Mouse (Mus musculus): Measurements from ENCODE around the gene E2f6.

E2f6 gene

GRCm38 (mm10) chr12:16876667-16877066, 65.9 kb downstream of the E2f6 start:
- no peak for DNase-seq

- no peak for DNase-seq
Observed at GRCm38 (mm10) chr12:16877141-16877540, 66.4 kb downstream of the E2f6 start.

GRCm38 (mm10) chr12:16877679-16878078, 66.9 kb downstream of the E2f6 start:
- no peak for DNase-seq

- no peak for DNase-seq
Observed at GRCm38 (mm10) chr12:16879369-16879768, 68.6 kb downstream of the E2f6 start.

- DNase-seq: no peak
Observed at GRCm38 (mm10) chr12:16880077-16880476, 69.3 kb downstream of the E2f6 start.

- no peak for DNase-seq
Observed at GRCm38 (mm10) chr12:16882442-16882841, 71.7 kb downstream of the E2f6 start.

GRCm38 (mm10) chr12:16883111-16883510, 72.3 kb downstream of the E2f6 start:
- DNase-seq: no peak

- DNase-seq: no peak
Observed at GRCm38 (mm10) chr12:16884534-16884933, 73.8 kb downstream of the E2f6 start.

GRCm38 (mm10) chr12:16886354-16886753, 75.6 kb downstream of the E2f6 start:
- DNase-seq: no peak
